19 mouse cellular contexts compared by ENCODE assay signal in genomic region chr15:5561783-5562182, GRCm38 (mm10).
"Had no signal": no experiment of that assay in that cellular context is flagged by ENCODE, and none has a peak within 500 bp of the region (broad histone marks: within the 10 kb centered on the region; RNA-seq: fewer than 3 reads in every experiment).

No protein-coding gene starts in this region.

- H3K9ac ChIP-seq: liver, embryonic 15.5 days; liver, postnatal 0 days; lung, embryonic 15.5 days; midbrain, embryonic 12.5 days; neural tube, embryonic 13.5 days; neural tube, embryonic 15.5 days; stomach, embryonic 15.5 days had no signal

- H3K4me1 ChIP-seq: liver, embryonic 15.5 days; lung, embryonic 15.5 days; midbrain, embryonic 10.5 days; midbrain, embryonic 12.5 days; neural tube, embryonic 13.5 days; neural tube, embryonic 15.5 days; stomach, embryonic 15.5 days had no signal

- H3K4me2 ChIP-seq: liver, embryonic 15.5 days; lung, embryonic 15.5 days; midbrain, embryonic 12.5 days; neural tube, embryonic 13.5 days; neural tube, embryonic 15.5 days; stomach, embryonic 15.5 days had no signal

- H3K9me3 ChIP-seq: liver, embryonic 15.5 days; lung, embryonic 15.5 days; midbrain, embryonic 10.5 days; midbrain, embryonic 12.5 days; neural tube, embryonic 13.5 days; neural tube, embryonic 15.5 days; stomach, embryonic 15.5 days had no signal

- H3K4me3 ChIP-seq: liver, embryonic 15.5 days; lung, embryonic 15.5 days; midbrain, embryonic 10.5 days; midbrain, embryonic 12.5 days; myocyte; neural tube, embryonic 13.5 days; neural tube, embryonic 15.5 days; stomach, embryonic 15.5 days had no signal

- DNase-seq: liver, postnatal 0 days; lung, adult 2 months; lung, postnatal 4 days; midbrain, embryonic 14.5 days; right cerebral cortex, postnatal 14 days; thymus, adult 2 months; thymus, postnatal 25 days; thymus, postnatal 4 days had no signal

- H3K36me3 ChIP-seq: liver, embryonic 15.5 days; lung, embryonic 15.5 days; midbrain, embryonic 10.5 days; midbrain, embryonic 12.5 days; neural tube, embryonic 13.5 days; neural tube, embryonic 15.5 days; stomach, embryonic 15.5 days had no signal

- H3K27ac ChIP-seq: liver, embryonic 15.5 days; lung, embryonic 15.5 days; midbrain, embryonic 10.5 days; midbrain, embryonic 12.5 days; neural tube, embryonic 13.5 days; neural tube, embryonic 15.5 days; stomach, embryonic 15.5 days; stomach, postnatal 0 days had no signal

- H3K27me3 ChIP-seq: liver, embryonic 15.5 days; lung, embryonic 15.5 days; midbrain, embryonic 12.5 days; neural tube, embryonic 13.5 days; neural tube, embryonic 15.5 days; stomach, embryonic 15.5 days had no signal

- ATAC-seq: liver, postnatal 0 days; lung, postnatal 0 days; midbrain, embryonic 16.5 days had no signal
